In the genomic region with DNA sequence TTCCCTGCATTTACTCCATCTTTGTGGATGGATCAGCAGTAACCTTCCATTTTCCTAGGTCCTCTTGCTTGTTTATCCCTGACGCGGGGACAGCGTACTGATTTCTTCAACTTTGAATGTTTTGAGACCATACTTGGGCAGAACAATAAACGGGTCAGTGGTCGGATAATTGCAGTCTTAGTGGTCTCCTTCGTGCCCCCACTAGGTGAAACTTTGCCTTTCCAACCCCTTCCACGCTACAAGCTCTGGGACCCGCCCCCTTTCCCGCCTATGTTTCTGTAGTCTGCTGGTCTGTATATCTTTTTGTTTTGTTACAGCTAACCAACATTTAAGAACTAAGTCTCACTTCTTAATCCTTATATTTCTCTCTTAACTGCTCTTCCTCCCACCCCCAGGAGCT, we compare ENCODE assay signal across 8 mouse cellular contexts. TPM values are rescaled to one million over a fixed set of nuclear protein-coding genes. Genes with fewer than 3 reads are reported as not detected.
DNase-seq lines count a peak whose midpoint lies in the region; ATAC-seq and TF ChIP-seq lines count a peak whose summit lies in the region.

No protein-coding gene starts in this region.

- 26% methylated on average over 9 of the region's 9 CpGs for WGBS in forebrain, postnatal 0 days
- 30% methylated on average over 9 of the region's 9 CpGs for WGBS in midbrain, embryonic 10.5 days

- no peak for ATAC-seq in cerebellum, adult (ENCODE audit: insufficient number of reproducible peaks, low FRiP score, low TSS enrichment)
- ATAC-seq in megakaryocyte, adult 5-6 weeks (ENCODE audit: poor library complexity, severe bottlenecking) = no peak
- ATAC-seq in forebrain, postnatal 0 days = no peak

- peaks cover 15% of the 10 kb centered on the region for H3K9me3 ChIP-seq in megakaryocyte, embryonic 14.5 days
- H3K9me3 ChIP-seq in forebrain, postnatal 0 days (ENCODE audit: low read length) = no peaks in the 10 kb centered on the region
- no peaks in the 10 kb centered on the region; the same call in 1 of the 2 replicates for H3K9me3 ChIP-seq in midbrain, embryonic 10.5 days (replicated peaks)

- peak overlapping the region; percentile 95 for H3K27ac ChIP-seq in forebrain, postnatal 0 days (ENCODE audit: low read depth, low read length)
- peak overlapping the region; percentile 94 for H3K27ac ChIP-seq in midbrain, embryonic 10.5 days (replicated peaks)

- peak overlapping the region; percentile 56 for H3K4me2 ChIP-seq in forebrain, postnatal 0 days (ENCODE audit: low read depth)

- H3K9ac ChIP-seq in forebrain, postnatal 0 days = peak overlapping the region; percentile 62

- DNase-seq in cerebellum, adult 9-10 months = peak; percentile 20
- no peak for DNase-seq in forebrain, postnatal 0 days
- peak; percentile 10 for DNase-seq in midbrain, embryonic 10.5 days (ENCODE audit: low spot score)
- DNase-seq in gastrocnemius, postnatal 10 days = no peak
- no peak for DNase-seq in left cerebral cortex, adult 9 months (ENCODE audit: low spot score in 2 of 2)

- H3K27me3 ChIP-seq in megakaryocyte, embryonic 14.5 days (replicated peaks) = peaks cover 6% of the 10 kb centered on the region
- no peaks in the 10 kb centered on the region for H3K27me3 ChIP-seq in forebrain, postnatal 0 days (ENCODE audit: insufficient read depth, low read length)
- H3K27me3 ChIP-seq in midbrain, embryonic 10.5 days (ENCODE audit: low read depth, poor library complexity, severe bottlenecking) = peaks cover 27% of the 10 kb centered on the region

- no peak for TF ChIP-seq CTCF in forebrain, postnatal 0 days (IDR thresholded peaks at IDR 0.05; ENCODE audit: low read depth)

- H3K4me3 ChIP-seq in megakaryocyte, embryonic 14.5 days (replicated peaks) = peak overlapping the region; percentile 96
- peak overlapping the region; percentile 44 for H3K4me3 ChIP-seq in forebrain, postnatal 0 days (ENCODE audit: low read depth, low read length)
- peak overlapping the region; percentile 64 for H3K4me3 ChIP-seq in midbrain, embryonic 10.5 days

- H3K36me3 ChIP-seq in megakaryocyte, embryonic 14.5 days (replicated peaks; ENCODE audit: low read length) = peaks cover 6% of the 10 kb centered on the region
- no peaks in the 10 kb centered on the region for H3K36me3 ChIP-seq in forebrain, postnatal 0 days (ENCODE audit: insufficient read depth)
- peaks cover 32% of the 10 kb centered on the region for H3K36me3 ChIP-seq in midbrain, embryonic 10.5 days

- H3K4me1 ChIP-seq in megakaryocyte, embryonic 14.5 days = no peaks in the 10 kb centered on the region; the same call in 1 of the 2 replicates
- H3K4me1 ChIP-seq in forebrain, postnatal 0 days (ENCODE audit: insufficient read depth) = no peaks in the 10 kb centered on the region
- peaks cover 7% of the 10 kb centered on the region; the same call in 1 of the 2 replicates for H3K4me1 ChIP-seq in midbrain, embryonic 10.5 days

RNA-seq across cellular contexts. Expression of a gene that starts 3.8 kb away (rescaled TPM):
- 6.5 and 7.4 TPM in 2 replicates for polyA plus RNA-seq in megakaryocyte, embryonic 14.5 days (2012; ENCODE audit: insufficient read depth, low replicate concordance)
- total RNA-seq in megakaryocyte, adult 5-6 weeks (2015) = 79.3 and 80.7 TPM in 2 replicates
- 53.6 and 67.7 TPM in 2 replicates for total RNA-seq in megakaryocyte, adult 5-6 weeks (2017)
- 122 and 143 TPM in 2 replicates for total RNA-seq in forebrain, postnatal 0 days (2014; rRNA removed)
- 18.7 and 31.0 TPM in 2 replicates for polyA plus RNA-seq in forebrain, postnatal 0 days (2015; fragmentation: Nextera tagmentation; extraction: Ambion mirVana)
- 46.9 and 52.9 TPM in 2 replicates for polyA plus RNA-seq in midbrain, embryonic 10.5 days (2016; fragmentation: Nextera tagmentation; extraction: Ambion mirVana)
- 100 to 1,000 TPM; 109 to 138 TPM for total RNA-seq in gastrocnemius, postnatal 10 days (2021)

Comparison
In these comparisons a context has a peak if more than half of its experiments do, and no peak if none do; other contexts are left out.
1. DNase-seq: peak in cerebellum, adult 9-10 months (single experiment) and midbrain, embryonic 10.5 days (single experiment); none in forebrain, postnatal 0 days (single experiment), gastrocnemius, postnatal 10 days (single experiment) and left cerebral cortex, adult 9 months (0 of 2).
2. H3K4me3 ChIP-seq: peak in every context shown above with its lines; median percentile 96 in megakaryocyte, embryonic 14.5 days; 64 in midbrain, embryonic 10.5 days; 44 in forebrain, postnatal 0 days.